In the genomic region with DNA sequence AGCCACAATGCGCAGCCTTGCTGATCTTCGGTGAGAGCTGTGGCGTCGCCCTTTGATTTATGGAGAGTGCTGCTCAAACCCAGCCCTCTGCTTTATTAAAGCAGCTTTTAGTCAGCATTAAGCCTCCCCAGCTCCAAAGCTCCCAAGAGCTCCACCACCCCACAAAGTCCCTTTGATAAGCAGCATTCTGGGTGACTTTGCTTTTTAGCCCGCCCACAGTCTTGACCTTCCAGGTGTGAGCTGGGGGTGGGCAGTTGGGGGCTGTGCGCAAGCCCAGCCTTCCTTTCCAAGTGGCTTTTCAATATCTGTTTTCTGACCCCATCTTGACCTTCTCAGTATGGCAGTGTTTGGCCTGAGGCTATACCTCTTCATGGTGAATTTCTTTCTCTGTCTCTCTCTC, we compare ENCODE assay signal across 15 mouse cellular contexts. TPM values are rescaled to one million over a fixed set of nuclear protein-coding genes. Genes with fewer than 3 reads are reported as not detected.
DNase-seq lines count a peak whose midpoint lies in the region; ATAC-seq and TF ChIP-seq lines count a peak whose summit lies in the region.
"Had no signal": no experiment of that assay in that cellular context is flagged by ENCODE, and none has a peak within 500 bp of the region (broad histone marks: within the 10 kb centered on the region; RNA-seq: fewer than 3 reads in every experiment).

No protein-coding gene starts in this region.

- 38% methylated on average over 6 of the region's 6 CpGs for WGBS in heart, embryonic 11.5 days (ENCODE audit: insufficient replicate concordance)
- WGBS in heart, adult 2 months = 78% methylated on average over 6 of the region's 6 CpGs
- WGBS in midbrain, embryonic 11.5 days = 12% methylated on average over 6 of the region's 6 CpGs
- 18% methylated on average over 6 of the region's 6 CpGs for WGBS in midbrain, embryonic 16.5 days
- WGBS in limb, embryonic 11.5 days = 1% methylated on average over 6 of the region's 6 CpGs

- H3K4me2 ChIP-seq in heart, embryonic 11.5 days = peak overlapping the region; percentile 9; the same call in 1 of the 2 replicates
- no peak overlapping the region for H3K4me2 ChIP-seq in midbrain, embryonic 11.5 days
- H3K4me2 ChIP-seq in midbrain, embryonic 16.5 days (ENCODE audit: low read length) = no peak overlapping the region; the same call in 1 of the 2 replicates
- peak overlapping the region; percentile 14; the same call in 1 of the 2 replicates for H3K4me2 ChIP-seq in limb, embryonic 11.5 days (ENCODE audit: low read depth, severe bottlenecking)
- H3K4me2 ChIP-seq: liver, embryonic 13.5 days had no signal

- H3K9me3 ChIP-seq in heart, embryonic 11.5 days (replicated peaks; ENCODE audit: control insufficient read depth, low read length) = no peaks in the 10 kb centered on the region
- no peaks in the 10 kb centered on the region for H3K9me3 ChIP-seq in midbrain, embryonic 11.5 days (ENCODE audit: control insufficient read depth, low read length)
- no peaks in the 10 kb centered on the region for H3K9me3 ChIP-seq in midbrain, embryonic 16.5 days (replicated peaks; ENCODE audit: control insufficient read depth, low read length, poor library complexity, severe bottlenecking)
- H3K9me3 ChIP-seq in limb, embryonic 11.5 days (ENCODE audit: control insufficient read depth, low read length) = no peaks in the 10 kb centered on the region
- H3K9me3 ChIP-seq: liver, embryonic 13.5 days had no signal

- no peak for TF ChIP-seq CTCF in heart, adult 2 months (IDR thresholded peaks at IDR 0.05)

- H3K36me3 ChIP-seq in heart, embryonic 11.5 days (ENCODE audit: control insufficient read depth, insufficient read depth, low read length) = no peaks in the 10 kb centered on the region
- H3K36me3 ChIP-seq in heart, adult 2 months (ENCODE audit: control insufficient read depth, insufficient read depth, low read length) = no peaks in the 10 kb centered on the region
- H3K36me3 ChIP-seq in midbrain, embryonic 11.5 days (ENCODE audit: control insufficient read depth, insufficient read depth, low read length) = no peaks in the 10 kb centered on the region
- H3K36me3 ChIP-seq in midbrain, embryonic 16.5 days (ENCODE audit: control insufficient read depth, insufficient read depth, low read length) = no peaks in the 10 kb centered on the region
- no peaks in the 10 kb centered on the region for H3K36me3 ChIP-seq in limb, embryonic 11.5 days (ENCODE audit: control insufficient read depth, insufficient read depth, low read length)
- H3K36me3 ChIP-seq: liver, embryonic 13.5 days had no signal

- no peak overlapping the region for H3K27ac ChIP-seq in heart, embryonic 11.5 days (ENCODE audit: low read depth, low read length)
- no peak overlapping the region for H3K27ac ChIP-seq in heart, adult 2 months
- H3K27ac ChIP-seq in midbrain, embryonic 11.5 days (ENCODE audit: low read depth, low read length) = no peak overlapping the region
- no peak overlapping the region for H3K27ac ChIP-seq in midbrain, embryonic 16.5 days (ENCODE audit: low read length)
- no peak overlapping the region; the same call in 1 of the 2 replicates for H3K27ac ChIP-seq in limb, embryonic 11.5 days (replicated peaks; ENCODE audit: low read depth, low read length)
- H3K27ac ChIP-seq: liver, embryonic 13.5 days had no signal

- no peak overlapping the region for H3K4me3 ChIP-seq in heart, embryonic 11.5 days (ENCODE audit: low read depth, low read length)
- no peak overlapping the region for H3K4me3 ChIP-seq in heart, adult 2 months
- H3K4me3 ChIP-seq in midbrain, embryonic 11.5 days (ENCODE audit: low read depth, low read length) = no peak overlapping the region
- H3K4me3 ChIP-seq in midbrain, embryonic 16.5 days (ENCODE audit: low read depth, low read length) = no peak overlapping the region
- H3K4me3 ChIP-seq in limb, embryonic 11.5 days (ENCODE audit: low read depth, low read length) = no peak overlapping the region
- H3K4me3 ChIP-seq: liver, embryonic 13.5 days had no signal

- TF ChIP-seq POLR2A in heart, adult 2 months (IDR thresholded peaks at IDR 0.05; ENCODE audit: insufficient read depth, low read depth, low read length) = no peak

- intact Hi-C loops in heart, adult 2 months (cut with DNase I) = no loop called here

- H3K4me1 ChIP-seq in heart, embryonic 11.5 days (ENCODE audit: control insufficient read depth, insufficient read depth, low read length) = peaks cover 12% of the 10 kb centered on the region
- H3K4me1 ChIP-seq in heart, adult 2 months (ENCODE audit: control insufficient read depth, insufficient read depth, low read length) = no peaks in the 10 kb centered on the region
- H3K4me1 ChIP-seq in midbrain, embryonic 11.5 days (ENCODE audit: control insufficient read depth, insufficient read depth, low read length) = peaks cover 14% of the 10 kb centered on the region
- peaks cover 3% of the 10 kb centered on the region; the same call in 1 of the 2 replicates for H3K4me1 ChIP-seq in midbrain, embryonic 16.5 days (ENCODE audit: control insufficient read depth, insufficient read depth, low read length)
- H3K4me1 ChIP-seq in limb, embryonic 11.5 days (ENCODE audit: control insufficient read depth, insufficient read depth, low read length) = peaks cover 26% of the 10 kb centered on the region
- H3K4me1 ChIP-seq: liver, embryonic 13.5 days had no signal

- H3K9ac ChIP-seq in heart, embryonic 11.5 days (ENCODE audit: low read depth, low read length) = no peak overlapping the region
- H3K9ac ChIP-seq in heart, adult 2 months (ENCODE audit: low read depth, low read length) = no peak overlapping the region
- H3K9ac ChIP-seq in midbrain, embryonic 11.5 days (ENCODE audit: low read length) = no peak overlapping the region
- H3K9ac ChIP-seq in midbrain, embryonic 16.5 days (ENCODE audit: low read depth, low read length) = no peak overlapping the region
- H3K9ac ChIP-seq in limb, embryonic 11.5 days (ENCODE audit: low read length) = no peak overlapping the region
- H3K9ac ChIP-seq: liver, embryonic 13.5 days had no signal

- no peaks in the 10 kb centered on the region for H3K79me2 ChIP-seq in heart, adult 2 months (replicated peaks; ENCODE audit: control insufficient read depth, insufficient read depth, low read length)

- no peak for ATAC-seq in heart, embryonic 11.5 days (replicated peaks; ENCODE audit: insufficient number of reproducible peaks, low FRiP score, low TSS enrichment)
- ATAC-seq in midbrain, embryonic 11.5 days (ENCODE audit: low FRiP score) = no peak
- no peak for ATAC-seq in midbrain, embryonic 16.5 days
- ATAC-seq in limb, embryonic 11.5 days (ENCODE audit: insufficient number of reproducible peaks, low FRiP score, low TSS enrichment, low read depth) = peak; percentile 74

- no peak for TF ChIP-seq EP300 in heart, adult 2 months (IDR thresholded peaks at IDR 0.05; ENCODE audit: insufficient read depth, low read depth, low read length)

- H3K27me3 ChIP-seq in heart, embryonic 11.5 days (ENCODE audit: control insufficient read depth, insufficient read depth, low read length) = no peaks in the 10 kb centered on the region
- H3K27me3 ChIP-seq in heart, adult 2 months (ENCODE audit: control insufficient read depth, insufficient read depth, low read length) = no peaks in the 10 kb centered on the region
- H3K27me3 ChIP-seq in midbrain, embryonic 11.5 days (ENCODE audit: control insufficient read depth, insufficient read depth, low read length) = no peaks in the 10 kb centered on the region
- no peaks in the 10 kb centered on the region for H3K27me3 ChIP-seq in midbrain, embryonic 16.5 days (ENCODE audit: control insufficient read depth, insufficient read depth, low read depth, low read length)
- no peaks in the 10 kb centered on the region for H3K27me3 ChIP-seq in limb, embryonic 11.5 days (ENCODE audit: control insufficient read depth, insufficient read depth, low read length)
- H3K27me3 ChIP-seq: liver, embryonic 13.5 days had no signal

- DNase-seq in heart, adult 2 months = no peak
- DNase-seq in midbrain, embryonic 11.5 days (ENCODE audit: low spot score, missing footprints) = peak; percentile 88
- DNase-seq in limb, embryonic 11.5 days (ENCODE audit: low spot score) = peak; percentile 76
- no peak for DNase-seq in adrenal gland, adult (ENCODE audit: inconsistent age in 2 of 2, low spot score in 1 of 2)
- DNase-seq in lung, postnatal 14 days = no peak
- DNase-seq in natural killer cell, adult 2 months (ENCODE audit: low spot score in 2 of 2) = no peak
- DNase-seq: adrenal gland, postnatal 36 days; B cell, adult 2 months; cerebellum, adult 18-20 months; gastrocnemius, postnatal 36 days; kidney, adult 18-20 months; liver, embryonic 13.5 days; thymus, postnatal 14 days had no signal

RNA-seq across cellular contexts. Expression of gene Nrp2, which starts 55.0 kb away (rescaled TPM):
- polyA plus RNA-seq in heart, embryonic 11.5 days (2014; fragmentation: Nextera tagmentation; extraction: Ambion mirVana) = 5.5 and 5.8 TPM in 2 replicates
- 10 to 100 TPM; 20.7 to 29.6 TPM for total RNA-seq in heart, adult 2 months (2021)
- polyA plus RNA-seq in heart, adult 2 months (2012; rRNA removed) = 15.6 and 24.2 TPM in 2 replicates
- polyA plus RNA-seq in midbrain, embryonic 11.5 days (2014; fragmentation: Nextera tagmentation; extraction: Ambion mirVana) = 12.5 and 13.3 TPM in 2 replicates
- polyA plus RNA-seq in midbrain, embryonic 16.5 days (2015; fragmentation: Nextera tagmentation; extraction: Ambion mirVana) = 23.4 and 33.3 TPM in 2 replicates
- 58.9 and 65.0 TPM in 2 replicates for polyA plus RNA-seq in limb, embryonic 11.5 days (2014; fragmentation: Nextera tagmentation; extraction: Ambion mirVana)

Comparison
In these comparisons a context has a peak if more than half of its experiments do, and no peak if none do; other contexts are left out.
1. H3K4me2 ChIP-seq: peak in heart, embryonic 11.5 days (single experiment) and limb, embryonic 11.5 days (single experiment); none in midbrain, embryonic 11.5 days (single experiment) and midbrain, embryonic 16.5 days (single experiment).
2. DNase-seq: peak in midbrain, embryonic 11.5 days (single experiment) and limb, embryonic 11.5 days (single experiment); none in heart, adult 2 months (0 of 2), adrenal gland, adult (0 of 2), lung, postnatal 14 days (single experiment) and natural killer cell, adult 2 months (0 of 2).